Mouse (Mus musculus): ENCODE data around the gene Slc16a14.

DNA sequence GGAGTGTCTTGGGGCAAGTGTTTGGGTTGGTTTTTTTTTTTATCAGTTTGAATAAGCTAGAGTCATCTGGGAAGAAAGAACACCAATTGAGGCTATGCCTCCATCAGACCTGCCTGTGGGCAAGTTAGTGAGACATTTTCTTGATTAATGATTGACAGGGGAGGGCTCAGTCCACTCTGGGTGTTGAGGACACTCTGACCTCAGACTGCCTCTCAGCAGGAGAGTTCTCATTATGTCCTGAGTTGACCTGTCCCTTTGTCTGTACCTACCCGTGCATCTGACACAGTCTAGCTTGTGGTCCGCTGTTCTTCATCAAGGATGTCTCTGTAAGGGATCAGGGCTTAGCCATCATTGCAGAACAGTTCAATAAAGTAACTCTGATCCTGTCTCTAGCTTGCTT, 12.5 kb upstream of the Slc16a14 start:
- TF ChIP-seq CTCF (conservative IDR thresholded peaks at IDR 0.05; ENCODE audit: low read length) (no peak), NANOG (IDR thresholded peaks at IDR 0.05; ENCODE audit: borderline replicate concordance, low read length) (no peak)
